Mouse (Mus musculus): ENCODE results near the gene 4930564D02Rik. TPM values are rescaled to one million over a fixed set of nuclear protein-coding genes. Genes with fewer than 3 reads are reported as not detected.

4930564D02Rik gene
- polyA plus RNA-seq, 1 experiment from 2014 or later: not detected

DNA sequence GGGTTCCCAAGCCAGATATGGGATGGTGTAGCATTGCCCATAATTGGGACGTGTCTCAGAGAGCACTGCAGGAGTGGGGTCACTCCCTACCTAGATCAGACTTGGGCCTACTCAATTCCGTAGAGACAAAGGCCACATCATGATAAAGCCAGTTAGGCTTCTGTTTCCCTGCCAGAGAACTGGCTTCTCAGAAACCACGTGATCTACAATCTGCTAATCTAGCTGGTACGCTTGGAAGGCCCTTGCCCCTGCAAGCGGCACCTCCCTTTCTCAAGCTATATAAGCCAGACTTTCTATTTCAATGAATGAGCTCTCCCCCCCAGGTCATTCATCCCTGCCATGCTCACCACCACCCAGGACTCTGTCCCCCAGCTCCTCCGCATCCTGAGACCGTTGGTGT, 23.5 kb downstream of the 4930564D02Rik start:
- ATAC-seq (ENCODE audit: low read depth): no peak
- Histone ChIP-seq H3K4me2 (ENCODE audit: low read depth, low read length) (no peak overlapping the region), H3K36me3 (ENCODE audit: control insufficient read depth, insufficient read depth) (no peaks in the 10 kb centered on the region), H3K4me3 (ENCODE audit: low read depth, low read length) (no peak overlapping the region), H3K9me3 (replicated peaks; ENCODE audit: control insufficient read depth, low read length) (no peaks in the 10 kb centered on the region), H3K27me3 (ENCODE audit: control insufficient read depth, insufficient read depth, low read depth, low read length) (no peaks in the 10 kb centered on the region), H3K27ac (ENCODE audit: low read length) (no peak overlapping the region), H3K4me1 (ENCODE audit: control insufficient read depth, low read depth, low read length) (no peaks in the 10 kb centered on the region), H3K9ac (ENCODE audit: low read depth, low read length) (no peak overlapping the region)
- 54% methylated on average over 7 of the region's 7 CpGs for WGBS (ENCODE audit: insufficient replicate concordance)

DNA sequence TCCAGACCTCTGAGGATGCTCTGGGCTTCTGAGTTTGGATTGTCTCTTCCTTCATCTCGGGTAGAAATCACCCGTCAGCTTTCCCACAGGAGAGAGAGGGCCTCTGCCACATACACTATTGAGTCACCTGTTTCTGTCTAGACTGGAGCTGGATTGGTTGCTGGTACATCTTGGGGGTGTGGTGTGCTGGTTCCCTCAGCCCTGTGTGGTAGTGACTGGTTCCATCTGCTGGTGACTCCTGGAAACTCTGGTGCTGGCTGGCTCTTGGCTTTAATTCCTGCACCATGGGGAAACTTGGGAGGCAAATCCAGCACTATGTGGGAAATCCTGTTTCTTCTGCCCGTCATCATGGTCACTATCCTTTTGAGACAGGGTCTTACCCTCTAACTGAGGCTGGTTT, 24.3 kb downstream of the 4930564D02Rik start:
- no peak for ATAC-seq (ENCODE audit: low read depth)
- Histone ChIP-seq H3K9me3 (replicated peaks; ENCODE audit: control insufficient read depth, low read length) (no peaks in the 10 kb centered on the region), H3K27me3 (ENCODE audit: control insufficient read depth, insufficient read depth, low read depth, low read length) (no peaks in the 10 kb centered on the region), H3K36me3 (ENCODE audit: control insufficient read depth, insufficient read depth) (no peaks in the 10 kb centered on the region), H3K9ac (ENCODE audit: low read depth, low read length) (no peak overlapping the region), H3K4me3 (ENCODE audit: low read depth, low read length) (no peak overlapping the region), H3K4me2 (ENCODE audit: low read depth, low read length) (no peak overlapping the region), H3K27ac (ENCODE audit: low read length) (no peak overlapping the region), H3K4me1 (ENCODE audit: control insufficient read depth, low read depth, low read length) (no peaks in the 10 kb centered on the region)
- WGBS (ENCODE audit: insufficient replicate concordance): 14% methylated on average over 3 of the region's 3 CpGs

GRCm38 (mm10) chr3:105092721-105093505, 26.3 kb downstream of the 4930564D02Rik start:
- no peak overlapping the region for H3K4me3 ChIP-seq (ENCODE audit: low read depth, low read length)
- no peaks in the 10 kb centered on the region for H3K36me3 ChIP-seq (ENCODE audit: control insufficient read depth, insufficient read depth)
- H3K4me2 ChIP-seq (ENCODE audit: low read depth, low read length): no peak overlapping the region
- no peak overlapping the region for H3K27ac ChIP-seq (ENCODE audit: low read length)
- 62% methylated on average over 11 of the region's 11 CpGs for WGBS (ENCODE audit: insufficient replicate concordance)
- no peak overlapping the region for H3K9ac ChIP-seq (ENCODE audit: low read depth, low read length)
- no peak for ATAC-seq (ENCODE audit: low read depth)
- H3K27me3 ChIP-seq (ENCODE audit: control insufficient read depth, insufficient read depth, low read depth, low read length): no peaks in the 10 kb centered on the region
- no peaks in the 10 kb centered on the region for H3K4me1 ChIP-seq (ENCODE audit: control insufficient read depth, low read depth, low read length)
- no peaks in the 10 kb centered on the region for H3K9me3 ChIP-seq (replicated peaks; ENCODE audit: control insufficient read depth, low read length)

GRCm38 (mm10) chr3:105094448-105094847, 27.8 kb downstream of the 4930564D02Rik start:
- Histone ChIP-seq H3K36me3 (ENCODE audit: control insufficient read depth, insufficient read depth) (no peaks in the 10 kb centered on the region), H3K4me1 (ENCODE audit: control insufficient read depth, low read depth, low read length) (no peaks in the 10 kb centered on the region), H3K27me3 (ENCODE audit: control insufficient read depth, insufficient read depth, low read depth, low read length) (no peaks in the 10 kb centered on the region), H3K4me2 (ENCODE audit: low read depth, low read length) (no peak overlapping the region), H3K9ac (ENCODE audit: low read depth, low read length) (no peak overlapping the region), H3K27ac (ENCODE audit: low read length) (no peak overlapping the region), H3K4me3 (ENCODE audit: low read depth, low read length) (no peak overlapping the region), H3K9me3 (replicated peaks; ENCODE audit: control insufficient read depth, low read length) (no peaks in the 10 kb centered on the region)
- WGBS (ENCODE audit: insufficient replicate concordance): 49% methylated on average over 2 of the region's 2 CpGs
- no peak for ATAC-seq (ENCODE audit: low read depth)

GRCm38 (mm10) chr3:105095026-105095425, 28.4 kb downstream of the 4930564D02Rik start:
- Histone ChIP-seq H3K36me3 (ENCODE audit: control insufficient read depth, insufficient read depth) (no peaks in the 10 kb centered on the region), H3K27ac (ENCODE audit: low read length) (no peak overlapping the region), H3K4me2 (ENCODE audit: low read depth, low read length) (no peak overlapping the region), H3K4me3 (ENCODE audit: low read depth, low read length) (no peak overlapping the region), H3K27me3 (ENCODE audit: control insufficient read depth, insufficient read depth, low read depth, low read length) (no peaks in the 10 kb centered on the region), H3K4me1 (ENCODE audit: control insufficient read depth, low read depth, low read length) (no peaks in the 10 kb centered on the region), H3K9ac (ENCODE audit: low read depth, low read length) (no peak overlapping the region), H3K9me3 (replicated peaks; ENCODE audit: control insufficient read depth, low read length) (no peaks in the 10 kb centered on the region)
- ATAC-seq (ENCODE audit: low read depth): no peak
- WGBS (ENCODE audit: insufficient replicate concordance): 59% methylated on average over 5 of the region's 5 CpGs

- Histone ChIP-seq H3K4me1 (ENCODE audit: control insufficient read depth, low read depth, low read length) (no peaks in the 10 kb centered on the region), H3K27me3 (ENCODE audit: control insufficient read depth, insufficient read depth, low read depth, low read length) (no peaks in the 10 kb centered on the region), H3K9me3 (replicated peaks; ENCODE audit: control insufficient read depth, low read length) (no peaks in the 10 kb centered on the region), H3K9ac (ENCODE audit: low read depth, low read length) (no peak overlapping the region), H3K36me3 (ENCODE audit: control insufficient read depth, insufficient read depth) (no peaks in the 10 kb centered on the region), H3K27ac (ENCODE audit: low read length) (no peak overlapping the region), H3K4me2 (ENCODE audit: low read depth, low read length) (no peak overlapping the region), H3K4me3 (ENCODE audit: low read depth, low read length) (no peak overlapping the region)
- WGBS (ENCODE audit: insufficient replicate concordance): 57% methylated on average over 4 of the region's 4 CpGs
- ATAC-seq (ENCODE audit: low read depth): no peak
These were observed 30.9 kb downstream of the 4930564D02Rik start for GRCm38 (mm10) chr3:105097581-105097980.

- Histone ChIP-seq H3K27me3 (ENCODE audit: control insufficient read depth, insufficient read depth, low read depth, low read length) (no peaks in the 10 kb centered on the region), H3K27ac (ENCODE audit: low read length) (no peak overlapping the region), H3K4me1 (ENCODE audit: control insufficient read depth, low read depth, low read length) (no peaks in the 10 kb centered on the region), H3K4me2 (ENCODE audit: low read depth, low read length) (no peak overlapping the region), H3K36me3 (ENCODE audit: control insufficient read depth, insufficient read depth) (no peaks in the 10 kb centered on the region), H3K4me3 (ENCODE audit: low read depth, low read length) (no peak overlapping the region), H3K9me3 (replicated peaks; ENCODE audit: control insufficient read depth, low read length) (no peaks in the 10 kb centered on the region), H3K9ac (ENCODE audit: low read depth, low read length) (no peak overlapping the region)
- 48% methylated on average over 15 of the region's 15 CpGs for WGBS (ENCODE audit: insufficient replicate concordance)
- no peak for ATAC-seq (ENCODE audit: low read depth)
These were observed 33.1 kb downstream of the 4930564D02Rik start for GRCm38 (mm10) chr3:105099526-105100269.

DNA sequence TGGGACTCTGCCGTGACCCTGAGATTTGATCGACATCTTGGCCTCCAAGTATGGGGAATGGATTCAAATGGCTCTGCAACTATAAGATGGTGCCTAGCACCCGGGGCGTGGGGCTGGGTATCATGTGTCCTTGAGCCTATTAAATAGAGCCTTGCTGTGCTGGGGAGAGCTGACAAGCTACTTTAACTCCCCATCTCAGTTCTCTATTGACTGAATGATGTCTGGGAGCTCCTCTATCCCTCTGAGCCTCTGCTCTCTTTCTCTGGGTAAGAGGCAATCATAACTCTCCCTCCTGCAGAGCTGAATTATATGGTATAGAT, 33.6 kb downstream of the 4930564D02Rik start:
- no peaks in the 10 kb centered on the region for H3K4me1 ChIP-seq (ENCODE audit: control insufficient read depth, low read depth, low read length)
- H3K27ac ChIP-seq (ENCODE audit: low read length): no peak overlapping the region
- H3K27me3 ChIP-seq (ENCODE audit: control insufficient read depth, insufficient read depth, low read depth, low read length): no peaks in the 10 kb centered on the region
- ATAC-seq (ENCODE audit: low read depth): no peak
- no peaks in the 10 kb centered on the region for H3K9me3 ChIP-seq (replicated peaks; ENCODE audit: control insufficient read depth, low read length)
- no peak overlapping the region for H3K4me2 ChIP-seq (ENCODE audit: low read depth, low read length)
- no peaks in the 10 kb centered on the region for H3K36me3 ChIP-seq (ENCODE audit: control insufficient read depth, insufficient read depth)
- no peak overlapping the region for H3K4me3 ChIP-seq (ENCODE audit: low read depth, low read length)
- WGBS (ENCODE audit: insufficient replicate concordance): 62% methylated on average over 4 of the region's 4 CpGs
- H3K9ac ChIP-seq (ENCODE audit: low read depth, low read length): no peak overlapping the region

GRCm38 (mm10) chr3:105105827-105106226, 39.2 kb downstream of the 4930564D02Rik start:
- ATAC-seq (ENCODE audit: low read depth): no peak
- Histone ChIP-seq H3K9me3 (replicated peaks; ENCODE audit: control insufficient read depth, low read length) (no peaks in the 10 kb centered on the region), H3K36me3 (ENCODE audit: control insufficient read depth, insufficient read depth) (no peaks in the 10 kb centered on the region), H3K27me3 (ENCODE audit: control insufficient read depth, insufficient read depth, low read depth, low read length) (no peaks in the 10 kb centered on the region), H3K4me3 (ENCODE audit: low read depth, low read length) (no peak overlapping the region), H3K4me1 (ENCODE audit: control insufficient read depth, low read depth, low read length) (no peaks in the 10 kb centered on the region), H3K27ac (ENCODE audit: low read length) (no peak overlapping the region), H3K4me2 (ENCODE audit: low read depth, low read length) (no peak overlapping the region), H3K9ac (ENCODE audit: low read depth, low read length) (no peak overlapping the region)
- WGBS (ENCODE audit: insufficient replicate concordance): 69% methylated on average over 4 of the region's 4 CpGs
